Mouse (Mus musculus) ES-Bruce4 (cell line): ENCODE data around the gene Srek1. TPM values are rescaled to one million over a fixed set of nuclear protein-coding genes. Genes with fewer than 3 reads are reported as not detected.
A peak's percentile ranks its signal among the peaks of the same experiment; 100 is the strongest.

Experiments used
- H3K27ac ChIP-seq: 2 replicates; pipeline ENCODE4 v1.5.1; 2012; ENCODE audit warnings: low read length, inconsistent platforms; ENCODE audit not compliant: insufficient read depth
- H3K27me3 ChIP-seq: 2 replicates; pipeline ENCODE4 v1.6.1; 2012; ENCODE audit warnings: mild to moderate bottlenecking, low read length, inconsistent platforms; ENCODE audit not compliant: control insufficient read depth, poor library complexity, insufficient read depth, severe bottlenecking
- H3K36me3 ChIP-seq: 2 replicates; pipeline ENCODE4 v1.6.1; 2012; ENCODE audit warnings: inconsistent platforms, mild to moderate bottlenecking, low read length, moderate library complexity; ENCODE audit not compliant: control insufficient read depth, poor library complexity, insufficient read depth, severe bottlenecking
- H3K4me1 ChIP-seq: one replicate; pipeline ENCODE4 v1.8.1; 2011; ENCODE audit warnings: low read length; ENCODE audit not compliant: control insufficient read depth, insufficient read depth
- H3K4me3 ChIP-seq: 2 replicates; pipeline ENCODE4 v1.5.1; 2011; ENCODE audit warnings: low read depth, mild to moderate bottlenecking, low read length
- H3K9ac ChIP-seq: 2 replicates; pipeline ENCODE4 v1.6.1; 2012; ENCODE audit warnings: low read depth, mild to moderate bottlenecking, inconsistent platforms; ENCODE audit not compliant: poor library complexity, severe bottlenecking
- H3K9me3 ChIP-seq: replicated peaks from 2 replicates; pipeline ENCODE4 v1.6.1; 2012; ENCODE audit warnings: mild to moderate bottlenecking, low read length, inconsistent platforms; ENCODE audit not compliant: control insufficient read depth, poor library complexity, insufficient read depth, severe bottlenecking
- CTCF ChIP-seq: IDR thresholded peaks from one replicate; pipeline ENCODE4 v1.8.1; 2011; ENCODE audit warnings: low read depth, low read length
- EP300 ChIP-seq: IDR thresholded peaks from 2 replicates; pipeline ENCODE4 v1.6.1; 2011; ENCODE audit warnings: low read depth, low read length; ENCODE audit not compliant: insufficient read depth
- POLR2A ChIP-seq: IDR thresholded peaks from one replicate; pipeline ENCODE4 v1.8.1; 2011; ENCODE audit warnings: low read length; ENCODE audit not compliant: insufficient read depth
- polyA plus RNA-seq: library from polyadenylated mRNA; stranded (reverse); fragments of >200 nt; gene quantifications from 2 replicates; pipeline ENCODE4 v1.2.4, GENCODE M21; 2011; ENCODE audit warnings: low read depth; ENCODE audit not compliant: missing spikeins, insufficient read depth, insufficient read length

Srek1 gene
- polyA plus RNA-seq, 1 experiment = 122 TPM

DNA sequence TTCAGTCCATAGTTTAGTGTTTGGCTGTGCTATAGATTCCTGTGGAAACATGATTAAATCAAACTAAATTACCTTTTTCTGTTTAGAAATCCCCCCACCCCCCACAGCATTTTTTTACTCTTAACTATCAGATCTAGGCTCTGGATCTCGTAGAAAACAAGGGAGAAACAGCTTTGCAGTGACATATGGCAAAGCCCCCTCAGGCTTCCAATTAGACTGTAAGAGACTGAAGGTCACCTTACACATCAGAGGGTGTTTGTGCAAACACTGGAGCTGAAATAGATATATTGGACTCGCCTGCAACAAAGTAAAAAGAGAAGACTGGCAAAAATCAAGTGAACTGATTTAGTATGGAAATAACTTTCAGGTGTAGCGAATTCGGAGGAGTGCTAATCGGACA lies 29.3 kb upstream of the Srek1 start:
- Histone ChIP-seq H3K36me3 (no peaks in the 10 kb centered on the region), H3K27ac (no peak overlapping the region), H3K4me3 (no peak overlapping the region), H3K9ac (no peak overlapping the region), H3K4me1 (no peaks in the 10 kb centered on the region), H3K27me3 (no peaks in the 10 kb centered on the region), H3K9me3 (no peaks in the 10 kb centered on the region)
- TF ChIP-seq POLR2A = no peak
- TF ChIP-seq CTCF = no peak
- TF ChIP-seq EP300 = no peak

GRCm38 (mm10) chr13:103801021-103801420 lies 26.6 kb upstream of the Srek1 start:
- Histone ChIP-seq H3K36me3 (no peaks in the 10 kb centered on the region), H3K9me3 (no peaks in the 10 kb centered on the region), H3K4me3 (no peak overlapping the region), H3K27me3 (no peaks in the 10 kb centered on the region), H3K27ac (no peak overlapping the region), H3K9ac (no peak overlapping the region), H3K4me1 (no peaks in the 10 kb centered on the region)
- TF ChIP-seq CTCF = no peak
- no peak for TF ChIP-seq EP300
- TF ChIP-seq POLR2A = no peak

- no peak overlapping the region for H3K27ac ChIP-seq
- no peaks in the 10 kb centered on the region for H3K4me1 ChIP-seq
- TF ChIP-seq CTCF = no peak
- TF ChIP-seq POLR2A = no peak
- TF ChIP-seq EP300 = no peak
- H3K36me3 ChIP-seq = no peaks in the 10 kb centered on the region
- H3K9me3 ChIP-seq = no peaks in the 10 kb centered on the region
- H3K4me3 ChIP-seq = no peak overlapping the region
- no peak overlapping the region for H3K9ac ChIP-seq
- H3K27me3 ChIP-seq = no peaks in the 10 kb centered on the region
These were observed 20.5 kb upstream of the Srek1 start for GRCm38 (mm10) chr13:103794688-103795543.

DNA sequence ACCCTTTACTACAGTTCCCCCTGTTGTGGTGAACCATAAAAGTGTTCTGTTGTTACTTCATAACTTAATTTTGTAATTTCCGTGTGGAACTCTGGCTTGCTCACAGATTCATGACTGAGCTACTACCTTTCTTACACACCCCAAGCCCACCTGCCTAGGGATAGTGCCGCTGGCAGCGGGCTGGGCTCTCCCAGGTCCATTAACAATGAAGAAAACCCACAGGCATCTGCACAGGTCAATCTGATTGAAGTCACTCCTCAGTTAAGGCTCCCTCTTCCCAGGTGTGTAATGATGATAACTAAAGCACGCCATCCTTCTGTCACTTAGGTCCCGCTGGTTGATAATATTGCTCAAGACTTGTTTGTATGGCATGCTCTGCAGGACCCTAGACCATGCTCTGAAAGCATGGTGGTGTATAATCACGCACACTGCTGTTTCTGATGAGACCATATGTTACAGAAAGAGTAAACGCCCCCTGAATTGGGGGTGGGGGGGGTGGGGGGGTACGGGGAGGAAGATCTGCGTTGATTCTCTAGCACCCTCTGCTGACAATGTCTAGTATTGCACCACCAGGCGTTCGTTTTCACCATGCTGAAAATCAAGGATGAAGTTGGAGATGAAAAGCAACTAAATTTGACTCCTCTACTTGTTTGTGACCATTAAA lies 5.6 kb upstream of the Srek1 start:
- Histone ChIP-seq H3K36me3 (no peaks in the 10 kb centered on the region), H3K4me1 (no peaks in the 10 kb centered on the region), H3K27ac (no peak overlapping the region), H3K9ac (no peak overlapping the region), H3K9me3 (no peaks in the 10 kb centered on the region), H3K27me3 (no peaks in the 10 kb centered on the region), H3K4me3 (no peak overlapping the region)
- TF ChIP-seq CTCF = peak; percentile 15
- TF ChIP-seq EP300 = no peak

DNA sequence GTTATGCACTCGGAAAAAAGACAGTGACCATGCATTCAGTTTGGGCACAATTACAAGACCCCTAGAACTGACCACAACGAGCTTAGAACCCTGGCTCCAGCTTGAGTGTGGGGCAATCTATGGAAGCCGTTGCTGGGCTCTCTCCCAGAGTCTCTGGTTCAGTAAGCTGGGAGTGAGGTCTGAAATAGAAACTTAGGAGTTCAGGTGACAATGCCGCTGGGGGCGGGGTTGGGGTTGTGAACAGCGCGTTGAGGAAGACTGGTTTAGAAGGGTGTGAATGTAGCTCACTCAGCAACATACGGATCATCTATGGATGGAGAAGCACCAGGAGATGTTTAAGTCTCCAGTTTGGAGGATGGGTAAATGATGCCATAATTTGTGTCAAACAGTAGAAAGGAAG lies 2.7 kb upstream of the Srek1 start:
- no peaks in the 10 kb centered on the region for H3K36me3 ChIP-seq
- H3K4me1 ChIP-seq = peaks cover 1% of the 10 kb centered on the region
- H3K9me3 ChIP-seq = no peaks in the 10 kb centered on the region
- no peak overlapping the region for H3K9ac ChIP-seq
- H3K4me3 ChIP-seq = no peak overlapping the region
- H3K27ac ChIP-seq = no peak overlapping the region
- TF ChIP-seq EP300 (no peak), CTCF (no peak), POLR2A (no peak)
- no peaks in the 10 kb centered on the region for H3K27me3 ChIP-seq
